Mouse (Mus musculus): Measurements from ENCODE around the gene Atp1b2. TPM values are rescaled to one million over a fixed set of nuclear protein-coding genes. Genes with fewer than 3 reads are reported as not detected.
A peak's percentile ranks its signal among the peaks of the same experiment; 100 is the strongest.

Atp1b2 gene
- polyA plus RNA-seq, 1 experiment from 2014 or later = 9.5 TPM

DNA sequence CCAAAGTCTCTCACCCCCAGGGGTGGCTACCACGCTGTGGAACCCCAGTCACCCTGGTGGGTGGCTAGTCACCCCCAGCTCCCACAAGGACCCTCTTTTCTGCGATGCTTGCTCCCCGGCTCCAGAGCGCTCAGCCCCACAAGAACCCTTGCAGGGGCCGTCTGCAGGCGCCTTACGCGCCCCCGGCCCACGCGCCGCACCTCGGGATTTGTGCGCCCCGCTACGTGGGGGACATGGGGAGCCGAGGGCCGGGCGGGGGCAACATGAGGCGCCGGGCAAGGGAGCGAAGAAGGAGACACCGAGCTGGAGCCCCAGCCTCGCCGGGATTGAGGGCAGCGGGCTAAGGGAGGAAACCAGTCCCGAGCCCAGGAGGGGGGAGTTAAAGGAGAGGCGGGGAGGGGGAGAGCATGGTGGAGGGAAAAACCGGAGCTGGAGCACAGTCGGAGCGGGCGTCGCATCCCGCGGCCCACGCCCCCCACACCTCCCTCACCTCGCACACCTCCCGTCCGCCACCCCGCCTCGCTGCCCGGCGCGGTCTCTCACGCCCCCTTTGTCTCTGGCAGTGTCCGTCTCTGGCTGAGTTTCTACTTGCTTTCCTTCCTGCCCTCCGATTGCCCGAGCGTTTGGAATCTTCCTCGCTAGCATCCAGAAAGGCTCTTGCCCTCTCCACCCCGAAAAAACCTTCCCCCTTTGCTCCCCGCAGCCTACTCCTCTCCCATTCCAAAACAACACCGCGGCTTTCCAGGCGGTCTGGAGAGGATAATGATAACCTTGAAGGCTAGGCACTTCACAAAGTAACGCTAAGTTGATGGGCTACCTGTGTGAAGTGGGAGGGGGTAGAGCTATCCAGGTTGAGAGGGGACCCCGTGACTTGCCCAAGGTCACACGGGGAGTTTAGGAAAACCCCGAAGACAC, 45.6 kb downstream of the Atp1b2 start, which contains the start of gene Efnb3:
Gene Efnb3 (minus strand): TSS at position 355 of the 915 bp plus-strand sequence.
- peak within 1 kb of the TSS; percentile 91 for H3K4me2 ChIP-seq (ENCODE audit: low read depth, low read length)
- peak within 1 kb of the TSS; percentile 78 for H3K9ac ChIP-seq (ENCODE audit: low read length)
- H3K27ac ChIP-seq (ENCODE audit: low read length) = no peak within 1 kb of the TSS
- WGBS = 2% methylated on average over 59 of the region's 59 CpGs
- H3K9me3 ChIP-seq (replicated peaks; ENCODE audit: control insufficient read depth, low read length) = no peaks in the 10 kb centered on the region
- peaks cover 9% of the 10 kb centered on the region for H3K4me1 ChIP-seq (ENCODE audit: control insufficient read depth, insufficient read depth, low read length)
- H3K27me3 ChIP-seq (ENCODE audit: control insufficient read depth, insufficient read depth, low read length) = no peaks in the 10 kb centered on the region
- no peaks in the 10 kb centered on the region for H3K36me3 ChIP-seq (ENCODE audit: control insufficient read depth, insufficient read depth, low read length)
- H3K4me3 ChIP-seq (replicated peaks; ENCODE audit: low read length) = peak within 1 kb of the TSS; percentile 58
- ATAC-seq (ENCODE audit: insufficient read depth, low FRiP score) = peak; percentile 58; the same call in 1 of the 2 replicates

DNA sequence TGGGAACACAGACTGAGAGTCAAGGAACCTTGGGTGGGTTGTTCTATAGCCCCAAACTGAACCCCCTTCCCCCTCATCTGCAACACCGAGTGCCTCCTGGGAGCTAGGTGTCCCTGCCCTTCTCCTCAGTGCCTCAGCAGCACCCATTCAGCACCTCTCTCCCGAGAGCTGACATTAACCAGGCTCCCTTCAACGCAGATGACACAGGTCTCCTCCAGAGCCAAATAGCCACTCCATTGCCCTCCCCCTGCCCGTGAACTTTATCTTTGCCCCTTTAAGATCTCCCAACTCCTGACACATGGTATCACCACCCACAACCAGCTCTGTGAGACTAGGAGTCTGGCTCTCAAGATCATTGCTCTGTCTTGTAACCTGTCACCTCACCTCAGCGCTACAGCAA, 46.6 kb downstream of the Atp1b2 start:
- Histone ChIP-seq H3K9ac (ENCODE audit: low read length) (peak overlapping the region; percentile 78), H3K4me1 (ENCODE audit: control insufficient read depth, insufficient read depth, low read length) (peaks cover 9% of the 10 kb centered on the region), H3K27me3 (ENCODE audit: control insufficient read depth, insufficient read depth, low read length) (no peaks in the 10 kb centered on the region), H3K36me3 (ENCODE audit: control insufficient read depth, insufficient read depth, low read length) (no peaks in the 10 kb centered on the region), H3K4me2 (ENCODE audit: low read depth, low read length) (peak overlapping the region; percentile 91), H3K4me3 (replicated peaks; ENCODE audit: low read length) (peak overlapping the region; percentile 58), H3K9me3 (replicated peaks; ENCODE audit: control insufficient read depth, low read length) (no peaks in the 10 kb centered on the region), H3K27ac (ENCODE audit: low read length) (no peak overlapping the region)
- WGBS = 10% methylated on average over 5 of the region's 5 CpGs
- no peak for ATAC-seq (ENCODE audit: insufficient read depth, low FRiP score)

DNA sequence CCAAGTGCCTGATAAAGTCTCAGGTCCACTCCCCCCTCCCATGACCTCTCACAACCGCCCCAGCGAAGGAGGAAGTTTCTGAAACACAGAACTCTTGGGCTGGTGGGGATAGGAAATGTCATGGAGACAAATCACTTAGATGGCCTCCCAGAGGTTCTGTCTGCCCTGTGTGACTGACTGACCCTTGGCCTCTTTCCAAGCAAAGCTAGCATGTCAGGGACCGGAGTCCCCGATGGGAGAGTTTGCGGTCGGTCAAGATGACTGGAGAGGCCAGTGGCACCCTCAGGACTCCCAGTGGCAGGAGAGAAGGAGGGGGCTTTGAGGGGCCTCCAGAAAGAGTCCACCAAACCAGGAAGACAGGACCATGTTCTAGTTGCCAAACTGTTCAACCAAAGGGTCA, 47.0 kb downstream of the Atp1b2 start:
- 27% methylated on average over 6 of the region's 6 CpGs for WGBS
- no peak for ATAC-seq (ENCODE audit: insufficient read depth, low FRiP score)
- H3K9me3 ChIP-seq (replicated peaks; ENCODE audit: control insufficient read depth, low read length) = no peaks in the 10 kb centered on the region
- H3K27ac ChIP-seq (ENCODE audit: low read length) = no peak overlapping the region
- H3K9ac ChIP-seq (ENCODE audit: low read length) = no peak overlapping the region
- peaks cover 9% of the 10 kb centered on the region for H3K4me1 ChIP-seq (ENCODE audit: control insufficient read depth, insufficient read depth, low read length)
- H3K27me3 ChIP-seq (ENCODE audit: control insufficient read depth, insufficient read depth, low read length) = no peaks in the 10 kb centered on the region
- peak overlapping the region; percentile 91; the same call in 1 of the 2 replicates for H3K4me2 ChIP-seq (ENCODE audit: low read depth, low read length)
- H3K36me3 ChIP-seq (ENCODE audit: control insufficient read depth, insufficient read depth, low read length) = no peaks in the 10 kb centered on the region
- peak overlapping the region; percentile 58 for H3K4me3 ChIP-seq (replicated peaks; ENCODE audit: low read length)

DNA sequence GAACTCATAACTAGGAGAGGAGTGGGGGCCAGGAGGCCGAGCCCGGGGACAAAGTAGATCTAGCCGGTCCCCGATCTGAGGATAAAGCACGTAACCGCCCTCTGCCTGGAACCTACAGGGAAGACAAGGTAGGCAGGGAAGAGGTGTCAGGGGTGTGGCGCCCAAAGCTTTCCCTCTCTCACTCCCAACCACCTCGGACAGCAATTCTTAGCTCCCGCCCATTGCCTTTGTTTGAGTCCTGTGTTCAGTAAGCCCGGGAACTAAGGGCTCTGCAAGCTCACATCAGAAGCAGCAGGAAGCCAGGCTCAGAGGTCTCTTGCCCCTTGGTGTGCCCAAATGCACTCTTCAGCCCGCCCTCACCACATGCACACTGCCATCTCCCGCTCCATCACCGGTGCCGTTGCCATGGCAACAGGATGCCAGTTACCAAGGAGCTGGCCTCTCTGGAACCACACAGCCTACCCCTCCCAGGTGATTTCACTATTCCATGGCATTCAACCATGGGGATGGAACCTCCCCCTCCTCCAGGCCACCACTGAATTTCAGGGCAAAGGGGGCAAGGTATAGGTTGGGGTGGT, 48.3 kb downstream of the Atp1b2 start:
- H3K9me3 ChIP-seq (replicated peaks; ENCODE audit: control insufficient read depth, low read length) = no peaks in the 10 kb centered on the region
- no peaks in the 10 kb centered on the region for H3K36me3 ChIP-seq (ENCODE audit: control insufficient read depth, insufficient read depth, low read length)
- 42% methylated on average over 14 of the region's 14 CpGs for WGBS
- no peak overlapping the region for H3K4me2 ChIP-seq (ENCODE audit: low read depth, low read length)
- ATAC-seq (ENCODE audit: insufficient read depth, low FRiP score) = no peak
- H3K27ac ChIP-seq (ENCODE audit: low read length) = no peak overlapping the region
- no peaks in the 10 kb centered on the region for H3K27me3 ChIP-seq (ENCODE audit: control insufficient read depth, insufficient read depth, low read length)
- H3K9ac ChIP-seq (ENCODE audit: low read length) = no peak overlapping the region
- H3K4me3 ChIP-seq (replicated peaks; ENCODE audit: low read length) = no peak overlapping the region
- peaks cover 9% of the 10 kb centered on the region for H3K4me1 ChIP-seq (ENCODE audit: control insufficient read depth, insufficient read depth, low read length)

DNA sequence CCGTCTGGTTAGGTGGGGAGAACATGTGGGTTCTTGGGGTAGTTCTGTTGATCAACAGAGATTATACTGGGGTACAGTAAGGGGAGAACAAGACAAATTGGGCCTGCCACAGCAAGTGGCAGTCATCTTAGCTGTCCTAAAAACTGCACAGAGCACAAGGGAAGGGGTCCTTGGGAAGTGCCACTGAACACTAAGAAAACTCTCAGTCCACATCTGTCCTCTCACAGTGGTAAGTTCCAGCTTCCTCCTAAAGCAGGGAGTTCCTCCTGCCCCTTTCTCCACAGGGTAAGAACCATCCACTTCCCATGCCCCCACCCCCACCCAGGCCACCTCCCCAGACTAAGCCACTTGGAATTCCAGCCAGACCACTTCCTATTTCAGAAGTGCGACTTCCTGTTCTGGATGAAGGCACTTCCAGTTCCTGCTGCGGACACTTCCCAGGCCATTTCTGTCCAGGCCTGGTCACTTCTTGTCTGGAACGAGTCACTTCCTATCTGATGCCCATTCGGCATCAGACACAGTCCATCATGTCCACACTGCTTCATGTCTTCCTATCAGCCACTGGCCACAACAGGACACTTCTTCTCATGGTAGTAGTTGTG, 51.1 kb downstream of the Atp1b2 start:
- H3K27me3 ChIP-seq (ENCODE audit: control insufficient read depth, insufficient read depth, low read length) = no peaks in the 10 kb centered on the region
- no peak overlapping the region for H3K4me3 ChIP-seq (replicated peaks; ENCODE audit: low read length)
- no peak overlapping the region for H3K4me2 ChIP-seq (ENCODE audit: low read depth, low read length)
- H3K27ac ChIP-seq (ENCODE audit: low read length) = no peak overlapping the region
- H3K9me3 ChIP-seq (replicated peaks; ENCODE audit: control insufficient read depth, low read length) = no peaks in the 10 kb centered on the region
- 78% methylated on average over 5 of the region's 5 CpGs for WGBS
- no peak for ATAC-seq (ENCODE audit: insufficient read depth, low FRiP score)
- H3K9ac ChIP-seq (ENCODE audit: low read length) = no peak overlapping the region
- H3K36me3 ChIP-seq (ENCODE audit: control insufficient read depth, insufficient read depth, low read length) = no peaks in the 10 kb centered on the region
- H3K4me1 ChIP-seq (ENCODE audit: control insufficient read depth, insufficient read depth, low read length) = peaks cover 7% of the 10 kb centered on the region

DNA sequence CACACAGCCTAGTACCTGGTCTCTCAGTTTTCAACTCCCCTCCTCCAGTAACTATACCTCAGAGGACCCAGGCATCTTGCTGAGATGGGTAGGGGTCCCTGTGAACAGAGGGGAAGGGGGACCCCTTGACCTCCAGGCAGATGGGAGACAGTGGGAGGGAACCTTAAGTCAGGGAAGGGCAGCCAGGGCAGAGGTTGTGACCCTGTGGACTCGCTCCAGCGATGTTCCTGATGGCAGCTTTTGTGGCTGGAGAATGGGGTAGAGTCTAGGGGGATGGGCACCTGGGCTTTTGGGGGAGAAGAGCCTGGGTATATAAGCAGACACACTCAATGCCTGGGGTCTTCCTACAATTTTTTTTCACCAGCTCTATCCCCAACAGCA, 52.4 kb downstream of the Atp1b2 start:
- Histone ChIP-seq H3K4me1 (ENCODE audit: control insufficient read depth, insufficient read depth, low read length) (0 out of 2 replicates have a peak, but pooled peaks cover 2% of the 10 kb centered on the region), H3K27ac (ENCODE audit: low read length) (no peak overlapping the region; the same call in 1 of the 2 replicates), H3K4me2 (ENCODE audit: low read depth, low read length) (no peak overlapping the region), H3K4me3 (replicated peaks; ENCODE audit: low read length) (no peak overlapping the region), H3K36me3 (ENCODE audit: control insufficient read depth, insufficient read depth, low read length) (no peaks in the 10 kb centered on the region), H3K27me3 (ENCODE audit: control insufficient read depth, insufficient read depth, low read length) (no peaks in the 10 kb centered on the region), H3K9me3 (replicated peaks; ENCODE audit: control insufficient read depth, low read length) (no peaks in the 10 kb centered on the region), H3K9ac (ENCODE audit: low read length) (no peak overlapping the region)
- ATAC-seq (ENCODE audit: insufficient read depth, low FRiP score) = no peak
- 18% methylated on average over 2 of the region's 2 CpGs for WGBS

DNA sequence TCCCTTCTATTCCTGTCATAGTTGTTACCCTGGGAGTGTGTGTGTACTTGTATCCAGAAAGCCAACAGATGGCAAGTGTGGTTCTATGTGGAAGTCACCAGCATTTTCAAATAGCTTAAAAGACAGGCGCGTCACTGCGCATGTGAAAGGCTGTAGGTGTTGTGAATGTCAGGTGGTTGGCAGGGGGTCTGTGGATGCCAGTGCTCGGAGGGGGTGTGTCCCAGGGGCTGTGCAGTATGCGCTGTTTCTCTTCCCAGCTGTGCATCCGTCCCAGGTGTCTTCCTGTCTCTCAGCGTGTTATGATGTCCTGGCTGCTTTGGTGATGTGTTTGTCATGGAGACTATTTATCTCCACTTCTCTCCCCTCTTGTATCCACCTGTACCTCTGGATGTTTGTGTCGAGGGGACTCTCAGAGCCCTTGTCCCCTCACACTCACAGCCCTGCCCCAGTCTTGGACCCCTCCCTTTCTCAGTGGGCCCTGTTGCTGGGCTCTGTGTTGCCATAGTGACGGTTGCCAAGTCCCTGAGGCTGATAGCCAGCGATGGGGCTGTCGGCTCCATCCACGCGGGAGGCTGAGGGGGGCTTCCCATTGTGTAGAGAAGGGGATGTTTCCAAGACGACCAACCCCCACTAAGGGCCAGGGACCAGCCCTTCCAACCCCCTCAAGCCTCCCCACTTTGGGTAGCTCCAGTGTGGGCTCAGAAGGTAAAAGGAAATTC, 53.0 kb downstream of the Atp1b2 start:
- Histone ChIP-seq H3K4me3 (replicated peaks; ENCODE audit: low read length) (no peak overlapping the region), H3K9me3 (replicated peaks; ENCODE audit: control insufficient read depth, low read length) (no peaks in the 10 kb centered on the region), H3K27me3 (ENCODE audit: control insufficient read depth, insufficient read depth, low read length) (no peaks in the 10 kb centered on the region), H3K27ac (ENCODE audit: low read length) (no peak overlapping the region; the same call in 1 of the 2 replicates), H3K36me3 (ENCODE audit: control insufficient read depth, insufficient read depth, low read length) (no peaks in the 10 kb centered on the region), H3K9ac (ENCODE audit: low read length) (no peak overlapping the region), H3K4me1 (ENCODE audit: control insufficient read depth, insufficient read depth, low read length) (0 out of 2 replicates have a peak, but pooled peaks cover 2% of the 10 kb centered on the region), H3K4me2 (ENCODE audit: low read depth, low read length) (no peak overlapping the region)
- peak; percentile 15; the same call in 1 of the 2 replicates for ATAC-seq (ENCODE audit: insufficient read depth, low FRiP score)
- 23% methylated on average over 14 of the region's 14 CpGs for WGBS

DNA sequence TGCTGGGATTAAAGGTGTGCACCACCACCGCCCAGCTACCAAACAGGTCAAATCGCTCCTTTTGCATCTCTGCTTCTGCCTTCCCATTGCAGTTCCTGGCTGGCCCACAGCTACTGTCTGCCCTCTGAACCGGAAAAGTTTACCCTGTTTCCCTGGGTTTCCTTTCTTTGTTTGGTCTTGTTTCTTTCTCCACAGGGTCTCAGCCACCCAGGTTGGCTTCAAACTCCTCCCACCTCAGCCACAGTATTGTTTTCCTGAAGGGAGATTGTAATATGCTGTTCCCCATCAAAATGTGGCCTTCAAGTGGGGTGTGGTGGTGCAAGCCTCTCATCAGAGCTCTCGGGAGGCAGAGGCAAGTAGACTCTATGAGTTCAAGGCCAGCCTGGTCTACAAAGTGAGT, 54.4 kb downstream of the Atp1b2 start:
- H3K4me3 ChIP-seq (replicated peaks; ENCODE audit: low read length) = no peak overlapping the region
- no peaks in the 10 kb centered on the region for H3K9me3 ChIP-seq (replicated peaks; ENCODE audit: control insufficient read depth, low read length)
- H3K4me2 ChIP-seq (ENCODE audit: low read depth, low read length) = no peak overlapping the region
- H3K4me1 ChIP-seq (ENCODE audit: control insufficient read depth, insufficient read depth, low read length) = peaks cover 8% of the 10 kb centered on the region; the same call in 1 of the 2 replicates
- ATAC-seq (ENCODE audit: insufficient read depth, low FRiP score) = no peak
- no peaks in the 10 kb centered on the region for H3K27me3 ChIP-seq (ENCODE audit: control insufficient read depth, insufficient read depth, low read length)
- no peaks in the 10 kb centered on the region for H3K36me3 ChIP-seq (ENCODE audit: control insufficient read depth, insufficient read depth, low read length)
- H3K27ac ChIP-seq (ENCODE audit: low read length) = no peak overlapping the region
- no peak overlapping the region for H3K9ac ChIP-seq (ENCODE audit: low read length)
- WGBS = 72% methylated on average over 4 of the region's 4 CpGs

All from stomach, embryonic 16.5 days (tissue).